Mouse (Mus musculus) G1E (cell line): ENCODE data around the gene Esyt1.

ENCODE experiments used
- CTCF ChIP-seq: IDR thresholded peaks from 2 replicates; pipeline ENCODE4 v1.5.1; 2012; ENCODE audit warnings: low read depth, low read length, inconsistent platforms, mixed read lengths
- GATA1 ChIP-seq: IDR thresholded peaks from 2 replicates; pipeline ENCODE4 v1.6.1; 2012; ENCODE audit warnings: borderline replicate concordance, low read length, inconsistent platforms, mixed read lengths
- TAL1 ChIP-seq: conservative IDR thresholded peaks from 2 replicates; pipeline ENCODE4 v1.6.1; 2012; ENCODE audit warnings: low read depth, low read length, inconsistent platforms, mixed read lengths

DNA sequence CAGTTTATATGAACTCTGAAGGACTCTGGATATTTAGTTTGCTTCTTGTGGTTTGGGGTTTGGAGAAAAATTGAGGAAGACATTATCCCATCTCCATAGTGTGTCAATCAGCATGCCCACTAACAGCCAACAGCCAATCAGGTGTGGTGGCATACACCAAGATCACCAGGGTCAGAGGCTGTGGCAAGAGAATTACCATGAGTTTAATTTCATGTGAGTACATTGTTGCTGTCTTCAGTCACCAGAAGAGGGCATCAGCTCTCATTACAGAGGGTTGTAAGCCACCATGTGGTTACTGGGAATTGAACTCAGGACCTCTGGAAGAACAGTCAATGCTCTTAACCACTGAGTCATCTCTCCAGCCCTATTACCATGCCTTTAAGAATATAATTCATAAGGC is 30.6 kb upstream of the Esyt1 start:
- TF ChIP-seq CTCF (no peak), TAL1 (no peak), GATA1 (no peak)
